In the genomic region with DNA sequence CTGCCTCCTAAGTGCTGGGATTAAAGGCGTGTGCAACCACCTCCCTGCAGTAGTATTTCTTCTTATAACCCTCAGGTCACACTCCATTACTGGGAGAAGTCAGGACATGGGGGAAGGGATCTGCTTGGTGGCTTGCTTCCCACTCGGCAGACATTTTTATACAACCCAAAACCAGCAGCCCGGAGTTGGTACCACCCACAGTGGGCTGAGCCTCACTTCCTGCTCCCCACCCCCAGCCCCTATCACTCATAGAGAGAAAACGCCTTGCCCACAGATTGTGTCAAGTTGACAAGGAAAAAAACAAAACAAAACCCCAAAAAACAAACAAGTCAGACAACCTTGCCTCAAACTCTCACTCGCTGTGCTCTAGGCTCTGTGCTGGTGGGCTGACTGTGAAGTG, we compare ENCODE assay signal across 9 mouse cellular contexts. TPM values are rescaled to one million over a fixed set of nuclear protein-coding genes. Genes with fewer than 3 reads are reported as not detected.
A peak's percentile ranks its signal among the peaks of the same experiment; 100 is the strongest.
DNase-seq lines count a peak whose midpoint lies in the region; ATAC-seq lines count a peak whose summit lies in the region.
"Had no signal": no experiment of that assay in that cellular context is flagged by ENCODE, and none has a peak within 500 bp of the region (broad histone marks: within the 10 kb centered on the region; RNA-seq: fewer than 3 reads in every experiment).

No protein-coding gene starts in this region.

- peaks cover 57% of the 10 kb centered on the region for H3K4me1 ChIP-seq in heart, embryonic 12.5 days (replicated peaks)

- no peaks in the 10 kb centered on the region for H3K9me3 ChIP-seq in heart, embryonic 12.5 days (replicated peaks)

- no peak overlapping the region for H3K9ac ChIP-seq in heart, embryonic 12.5 days
- H3K9ac ChIP-seq: hindbrain, embryonic 14.5 days had no signal

- ATAC-seq in heart, embryonic 12.5 days (ENCODE audit: insufficient number of reproducible peaks, low FRiP score), result no peak
- no peak for ATAC-seq in erythroid progenitor cell, adult 5-6 weeks (replicated peaks; ENCODE audit: low FRiP score, poor library complexity, severe bottlenecking)

- H3K36me3 ChIP-seq in heart, embryonic 12.5 days, result peaks cover 60% of the 10 kb centered on the region

- intact Hi-C loops in heart, postnatal 10 days (cut with DNase I), result loop anchor here (2.0 kb wide), 1 partner anchor 44 kb away; no protein-coding TSS in a partner anchor

- no peak overlapping the region for H3K4me3 ChIP-seq in heart, embryonic 12.5 days

- H3K27me3 ChIP-seq in heart, embryonic 12.5 days (replicated peaks), result no peaks in the 10 kb centered on the region

- peak overlapping the region; percentile 92 for H3K27ac ChIP-seq in heart, embryonic 12.5 days (ENCODE audit: poor library complexity, severe bottlenecking)
- H3K27ac ChIP-seq: hindbrain, embryonic 14.5 days had no signal

- no peak for DNase-seq in heart, postnatal 10 days
- peak; percentile 32 for DNase-seq in thymus, postnatal 14 days
- no peak for DNase-seq in thymus, adult 18-20 months
- DNase-seq in induced T-regulatory cell, adult 2 months (ENCODE audit: low read depth), result peak; percentile 88
- no peak for DNase-seq in adrenal gland, adult 8-10 months
- no peak for DNase-seq in testis, postnatal 10 days (ENCODE audit: low spot score)

- WGBS in heart, embryonic 12.5 days, result 68% methylated on average over 5 of the region's 5 CpGs

- H3K4me2 ChIP-seq in heart, embryonic 12.5 days, result no peak overlapping the region
- H3K4me2 ChIP-seq: hindbrain, embryonic 14.5 days had no signal

RNA-seq across cellular contexts. Expression of a gene that starts 21.2 kb away (rescaled TPM):
- 214 and 222 TPM in 2 replicates for polyA plus RNA-seq in heart, embryonic 12.5 days (2016; fragmentation: Nextera tagmentation; extraction: Ambion mirVana)
- total RNA-seq in heart, postnatal 10 days (2021), result 100 to 1,000 TPM; 321 to 334 TPM
- 100 to 1,000 TPM; 434 to 601 (median 481) TPM for total RNA-seq in adrenal gland, adult 8-10 months (2022)
- total RNA-seq in erythroid progenitor cell, adult 5-6 weeks (2015; ENCODE audit: low replicate concordance), result 30.3 and 35.2 TPM in 2 replicates
- total RNA-seq in erythroid progenitor cell, adult 5-6 weeks (2017; ENCODE audit: low replicate concordance), result 11.6 and 12.2 TPM in 2 replicates

RNA-seq across cellular contexts. Expression of a gene that starts 25.5 kb away (rescaled TPM):
- 916 and 1,021 TPM in 2 replicates for polyA plus RNA-seq in heart, embryonic 12.5 days (2016; fragmentation: Nextera tagmentation; extraction: Ambion mirVana)
- 100 to 1,000 TPM; 304 to 329 TPM for total RNA-seq in heart, postnatal 10 days (2021)
- 100 to 1,000 TPM; 113 to 288 (median 256) TPM for total RNA-seq in adrenal gland, adult 8-10 months (2022)
- total RNA-seq in erythroid progenitor cell, adult 5-6 weeks (2015; ENCODE audit: low replicate concordance), result not detected in 2 replicates
- total RNA-seq in erythroid progenitor cell, adult 5-6 weeks (2017; ENCODE audit: low replicate concordance), result not detected in 2 replicates

Comparison
In these comparisons a context has a peak if more than half of its experiments do, and no peak if none do; other contexts are left out.
1. DNase-seq: peak in thymus, postnatal 14 days (single experiment) and induced T-regulatory cell, adult 2 months (single experiment); none in heart, postnatal 10 days (0 of 2), thymus, adult 18-20 months (0 of 2), adrenal gland, adult 8-10 months (single experiment) and testis, postnatal 10 days (single experiment).
2. RNA of a gene that starts 21.2 kb away (total RNA-seq): 434 to 601 TPM in adrenal gland, adult 8-10 months and 321 to 334 TPM in heart, postnatal 10 days; 11.6 to 35.2 TPM in erythroid progenitor cell, adult 5-6 weeks; every median in the first group is over 4 times any median in the second.
3. RNA of a gene that starts 25.5 kb away (total RNA-seq): 304 to 329 TPM in heart, postnatal 10 days and 113 to 288 TPM in adrenal gland, adult 8-10 months; not detected in erythroid progenitor cell, adult 5-6 weeks; every median in the first group is over 100 times any median in the second.